Mouse (Mus musculus): ENCODE measurements around the gene Egln3. TPM values are rescaled to one million over a fixed set of nuclear protein-coding genes. Genes with fewer than 3 reads are reported as not detected.

Egln3 gene
- total and polyA plus RNA-seq, 3 experiments, result 0.11 TPM; not detected in 2

DNA sequence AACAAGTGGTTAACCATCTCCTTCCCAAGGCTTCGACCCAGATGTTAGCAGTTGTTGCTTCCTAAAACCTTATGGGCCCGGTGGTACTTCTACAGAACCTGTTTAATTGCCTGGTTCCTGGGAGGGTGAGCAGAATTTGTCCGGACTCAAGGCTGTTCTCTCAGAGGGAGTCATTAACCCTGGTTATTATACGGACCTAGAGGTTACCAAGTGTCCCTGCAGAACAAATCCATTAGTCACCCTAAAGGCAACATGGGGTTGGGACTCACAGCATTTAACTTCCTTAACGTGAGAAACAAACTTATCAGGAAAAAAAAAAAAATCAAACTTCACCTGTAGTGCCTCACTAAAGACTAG lies 11.4 kb downstream of the Egln3 start:
- no peaks in the 10 kb centered on the region for H3K27me3 ChIP-seq (ENCODE audit: insufficient read depth, low read length)
- no peak overlapping the region for H3K4me3 ChIP-seq (ENCODE audit: low read depth, low read length)
- no peak for ATAC-seq (ENCODE audit: extremely low read depth, insufficient number of reproducible peaks, low FRiP score, poor library complexity, severe bottlenecking)
- peaks cover 73% of the 10 kb centered on the region for H3K9me3 ChIP-seq (replicated peaks)
- TF ChIP-seq POLR2AphosphoS5 (IDR thresholded peaks at IDR 0.05; ENCODE audit: insufficient replicate concordance, low read depth, low read length) (no peak), GATA2 (IDR thresholded peaks at IDR 0.05; ENCODE audit: borderline replicate concordance, low read depth, low read length) (no peak)
- no peaks in the 10 kb centered on the region for H3K4me1 ChIP-seq (ENCODE audit: insufficient read depth, low read depth, low read length)
- no peaks in the 10 kb centered on the region for H3K36me3 ChIP-seq (replicated peaks)
- no peak for DNase-seq (ENCODE audit: low spot score)

DNA sequence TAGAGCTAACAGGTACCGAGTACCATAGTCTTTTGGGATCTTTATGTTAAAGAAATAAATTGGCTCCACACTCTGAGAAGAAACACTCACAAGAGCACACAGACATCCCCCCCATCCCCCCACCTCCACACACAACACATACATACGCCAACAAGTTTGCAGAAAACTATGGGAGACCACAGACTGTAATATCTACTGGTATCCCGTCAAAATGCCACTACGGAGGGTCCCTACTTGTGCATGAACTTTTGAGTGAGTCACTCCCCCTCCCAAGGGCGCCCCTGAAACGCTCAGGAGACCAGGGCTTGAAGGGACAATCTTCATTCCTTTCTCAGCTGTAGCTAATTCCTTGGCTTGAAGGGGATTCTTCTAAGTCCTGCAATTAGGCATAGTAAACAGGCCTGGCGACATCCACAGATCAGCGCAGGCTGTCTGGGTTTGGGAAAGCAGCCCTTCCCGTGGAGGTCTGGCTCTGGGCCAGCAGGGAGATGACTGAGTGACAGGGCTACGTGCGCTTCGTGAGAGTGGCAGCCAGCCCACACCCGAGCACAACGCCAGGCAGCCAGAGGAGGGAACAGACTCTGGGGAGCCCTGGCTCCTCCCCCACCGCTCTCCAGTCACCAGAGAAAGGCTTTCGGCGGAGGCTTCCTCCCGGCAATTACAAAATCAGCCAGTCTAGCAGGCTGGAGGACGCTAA lies 11.9 kb downstream of the Egln3 start:
- H3K4me1 ChIP-seq (ENCODE audit: insufficient read depth, low read depth, low read length), result no peaks in the 10 kb centered on the region
- TF ChIP-seq TAL1 (conservative IDR thresholded peaks at IDR 0.05; ENCODE audit: low read depth, low read length) (no peak), POLR2AphosphoS5 (IDR thresholded peaks at IDR 0.05; ENCODE audit: insufficient replicate concordance, low read depth, low read length) (no peak), CTCF (IDR thresholded peaks at IDR 0.05; ENCODE audit: low read depth, low read length) (no peak), GATA2 (IDR thresholded peaks at IDR 0.05; ENCODE audit: borderline replicate concordance, low read depth, low read length) (no peak), GATA1 (IDR thresholded peaks at IDR 0.05; ENCODE audit: borderline replicate concordance, low read length) (no peak)
- peaks cover 74% of the 10 kb centered on the region for H3K9me3 ChIP-seq (replicated peaks)
- H3K36me3 ChIP-seq (replicated peaks), result no peaks in the 10 kb centered on the region
- no peaks in the 10 kb centered on the region for H3K27me3 ChIP-seq (ENCODE audit: insufficient read depth, low read length)
- H3K4me3 ChIP-seq (ENCODE audit: low read depth, low read length), result peak overlapping the region; percentile 5; the same call in 1 of the 2 replicates
- no peak for DNase-seq (ENCODE audit: low spot score)
- ATAC-seq (ENCODE audit: extremely low read depth, insufficient number of reproducible peaks, low FRiP score, poor library complexity, severe bottlenecking), result no peak

DNA sequence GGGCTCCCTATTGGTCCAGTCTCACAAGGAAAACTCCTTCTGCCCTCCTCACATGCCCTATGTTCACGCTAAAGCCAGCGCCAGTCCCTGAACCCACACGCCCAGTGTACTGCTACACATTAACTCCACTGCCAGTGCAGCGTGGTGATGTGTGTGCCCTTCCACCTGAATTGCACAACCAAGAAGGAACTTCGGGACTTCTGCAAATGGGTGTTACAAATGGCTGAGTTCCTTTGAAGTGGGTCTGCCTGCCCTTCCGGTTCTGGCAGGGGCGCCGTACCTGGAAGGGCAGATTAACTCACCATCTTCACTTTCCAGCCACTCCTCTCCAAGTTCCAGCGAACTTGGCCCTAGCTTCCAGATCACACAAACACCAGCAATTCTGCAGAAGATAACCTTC lies 12.5 kb downstream of the Egln3 start:
- Histone ChIP-seq H3K27me3 (ENCODE audit: insufficient read depth, low read length) (no peaks in the 10 kb centered on the region), H3K9me3 (replicated peaks) (peaks cover 74% of the 10 kb centered on the region), H3K4me3 (ENCODE audit: low read depth, low read length) (no peak overlapping the region), H3K36me3 (replicated peaks) (no peaks in the 10 kb centered on the region), H3K4me1 (ENCODE audit: insufficient read depth, low read depth, low read length) (no peaks in the 10 kb centered on the region)
- TF ChIP-seq POLR2AphosphoS5 (IDR thresholded peaks at IDR 0.05; ENCODE audit: insufficient replicate concordance, low read depth, low read length) (no peak), TAL1 (conservative IDR thresholded peaks at IDR 0.05; ENCODE audit: low read depth, low read length) (no peak), CTCF (IDR thresholded peaks at IDR 0.05; ENCODE audit: low read depth, low read length) (no peak), GATA1 (IDR thresholded peaks at IDR 0.05; ENCODE audit: borderline replicate concordance, low read length) (no peak), GATA2 (IDR thresholded peaks at IDR 0.05; ENCODE audit: borderline replicate concordance, low read depth, low read length) (no peak)
- ATAC-seq (ENCODE audit: extremely low read depth, insufficient number of reproducible peaks, low FRiP score, poor library complexity, severe bottlenecking) (no peak), DNase-seq (ENCODE audit: low spot score) (no peak)

DNA sequence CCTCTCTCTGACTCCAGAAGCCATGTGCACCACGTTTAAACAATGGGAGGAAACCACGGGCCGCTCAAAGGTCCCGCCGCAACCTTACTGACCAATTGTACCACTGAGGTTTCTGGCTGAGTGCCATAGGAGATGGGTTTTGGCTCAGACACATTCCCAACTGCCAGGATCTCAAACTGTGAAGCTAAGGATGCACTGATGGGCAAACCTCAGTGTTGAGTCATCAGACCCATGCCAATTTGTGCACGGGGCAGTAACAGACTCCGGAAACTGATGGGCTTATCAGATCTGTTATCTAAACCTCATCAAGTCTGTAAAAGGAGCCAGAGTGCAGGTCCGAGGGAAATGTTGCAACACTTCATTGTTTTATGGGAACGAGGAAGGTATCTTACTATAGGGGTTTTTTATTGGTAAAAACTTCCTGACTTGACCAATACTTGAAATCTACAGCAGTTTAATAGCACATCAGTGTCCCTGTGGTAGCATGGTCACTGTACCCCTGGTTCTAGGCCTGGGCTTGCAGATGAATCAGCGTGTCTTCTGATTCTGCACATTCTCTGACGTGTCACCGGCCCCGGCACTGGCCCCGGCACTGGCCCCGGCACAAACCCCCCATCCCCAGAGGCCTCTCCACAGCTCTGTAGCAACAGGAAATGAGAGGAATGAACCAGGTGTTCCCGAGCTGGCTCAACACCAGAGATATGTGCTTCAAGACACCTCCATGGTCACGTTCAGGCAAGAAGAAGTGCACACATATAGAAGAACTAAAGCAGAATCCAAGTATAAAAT lies 15.7 kb downstream of the Egln3 start:
- DNase-seq (ENCODE audit: low spot score), result no peak

DNA sequence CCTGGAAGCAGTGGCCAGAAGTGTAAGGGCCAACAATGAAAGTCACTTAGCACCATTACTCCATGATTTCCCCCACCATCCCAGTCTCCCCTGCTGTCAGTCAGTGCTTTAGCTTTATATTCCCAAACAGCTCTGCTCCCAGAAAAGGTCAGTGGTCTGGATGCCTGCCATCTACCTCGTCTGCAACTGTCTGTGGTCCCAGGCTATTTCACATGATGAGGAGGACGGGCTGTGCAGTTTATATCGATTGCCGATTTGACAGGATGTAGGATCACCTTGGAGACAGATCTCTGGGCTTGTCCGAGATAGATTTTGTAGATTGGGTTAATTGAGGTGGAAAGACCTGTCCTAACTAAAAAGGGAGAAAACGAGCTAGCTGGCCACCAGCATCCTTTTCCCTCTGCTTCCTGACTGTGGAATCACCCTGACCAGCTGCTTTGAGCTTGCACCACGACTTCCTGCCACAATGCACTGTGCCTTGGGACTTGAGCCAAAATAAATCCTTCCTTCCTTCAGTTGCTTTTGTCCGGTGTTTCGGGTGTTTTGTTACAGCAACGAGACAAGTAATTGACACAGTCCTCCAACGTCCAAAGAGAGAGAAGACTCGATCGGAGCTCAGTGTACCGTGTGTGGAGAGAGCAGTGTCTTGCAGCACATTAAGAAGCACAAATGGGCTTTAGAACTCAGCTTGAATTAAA lies 16.6 kb downstream of the Egln3 start:
- ATAC-seq (ENCODE audit: extremely low read depth, insufficient number of reproducible peaks, low FRiP score, poor library complexity, severe bottlenecking) (no peak), DNase-seq (ENCODE audit: low spot score) (no peak)
- H3K36me3 ChIP-seq (replicated peaks), result no peaks in the 10 kb centered on the region
- H3K4me3 ChIP-seq (ENCODE audit: low read depth, low read length), result no peak overlapping the region
- no peaks in the 10 kb centered on the region for H3K27me3 ChIP-seq (ENCODE audit: insufficient read depth, low read length)
- no peaks in the 10 kb centered on the region for H3K4me1 ChIP-seq (ENCODE audit: insufficient read depth, low read depth, low read length)
- no peak for TF ChIP-seq CTCF (IDR thresholded peaks at IDR 0.05; ENCODE audit: low read depth, low read length)
- TF ChIP-seq POLR2AphosphoS5 (IDR thresholded peaks at IDR 0.05; ENCODE audit: insufficient replicate concordance, low read depth, low read length), result no peak
- no peak for TF ChIP-seq GATA1 (IDR thresholded peaks at IDR 0.05; ENCODE audit: borderline replicate concordance, low read length)
- TF ChIP-seq TAL1 (conservative IDR thresholded peaks at IDR 0.05; ENCODE audit: low read depth, low read length), result no peak
- TF ChIP-seq GATA2 (IDR thresholded peaks at IDR 0.05; ENCODE audit: borderline replicate concordance, low read depth, low read length), result no peak
- H3K9me3 ChIP-seq (replicated peaks), result peaks cover 82% of the 10 kb centered on the region

More for the DNA sequence above, 15.7 kb downstream of the Egln3 start:
- no peak overlapping the region for H3K4me3 ChIP-seq (ENCODE audit: low read depth, low read length)
- H3K27me3 ChIP-seq (ENCODE audit: insufficient read depth, low read length), result no peaks in the 10 kb centered on the region
- no peaks in the 10 kb centered on the region for H3K36me3 ChIP-seq (replicated peaks)
- no peaks in the 10 kb centered on the region for H3K4me1 ChIP-seq (ENCODE audit: insufficient read depth, low read depth, low read length)
- peaks cover 82% of the 10 kb centered on the region for H3K9me3 ChIP-seq (replicated peaks)
- TF ChIP-seq CTCF (IDR thresholded peaks at IDR 0.05; ENCODE audit: low read depth, low read length) (no peak), GATA1 (IDR thresholded peaks at IDR 0.05; ENCODE audit: borderline replicate concordance, low read length) (no peak), GATA2 (IDR thresholded peaks at IDR 0.05; ENCODE audit: borderline replicate concordance, low read depth, low read length) (no peak)
- no peak for ATAC-seq (ENCODE audit: extremely low read depth, insufficient number of reproducible peaks, low FRiP score, poor library complexity, severe bottlenecking)

DNA sequence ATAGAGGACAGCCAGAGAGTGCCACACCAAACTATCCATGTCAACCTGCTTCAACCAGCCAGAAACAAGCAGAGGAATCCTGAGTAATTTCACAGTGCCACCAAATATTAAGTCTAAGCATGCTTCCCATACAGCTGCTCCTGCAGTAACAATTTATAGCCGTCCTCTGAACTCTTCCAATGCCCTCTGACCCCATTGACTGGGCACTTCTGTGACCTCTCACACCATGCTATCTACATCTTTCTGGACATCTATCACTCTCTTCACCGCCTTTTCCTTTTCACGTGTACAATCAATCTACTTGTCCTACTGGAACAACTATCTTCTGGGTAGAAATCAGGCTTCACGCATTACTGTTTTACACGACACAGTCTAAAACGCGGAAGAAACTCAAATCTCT lies 19.4 kb downstream of the Egln3 start:
- Histone ChIP-seq H3K4me1 (ENCODE audit: insufficient read depth, low read depth, low read length) (no peaks in the 10 kb centered on the region), H3K36me3 (replicated peaks) (no peaks in the 10 kb centered on the region), H3K9me3 (replicated peaks) (peaks cover 81% of the 10 kb centered on the region), H3K4me3 (ENCODE audit: low read depth, low read length) (no peak overlapping the region), H3K27me3 (ENCODE audit: insufficient read depth, low read length) (no peaks in the 10 kb centered on the region)
- DNase-seq (ENCODE audit: low spot score), result no peak
- TF ChIP-seq GATA1 (IDR thresholded peaks at IDR 0.05; ENCODE audit: borderline replicate concordance, low read length) (no peak), CTCF (IDR thresholded peaks at IDR 0.05; ENCODE audit: low read depth, low read length) (no peak), POLR2AphosphoS5 (IDR thresholded peaks at IDR 0.05; ENCODE audit: insufficient replicate concordance, low read depth, low read length) (no peak), GATA2 (IDR thresholded peaks at IDR 0.05; ENCODE audit: borderline replicate concordance, low read depth, low read length) (no peak), TAL1 (conservative IDR thresholded peaks at IDR 0.05; ENCODE audit: low read depth, low read length) (no peak)
- ATAC-seq (ENCODE audit: extremely low read depth, insufficient number of reproducible peaks, low FRiP score, poor library complexity, severe bottlenecking), result no peak

Data from G1E (cell line).